Mouse (Mus musculus): ENCODE results near the gene Fhl4.
A peak's percentile ranks its signal among the peaks of the same experiment; 100 is the strongest.

DNA sequence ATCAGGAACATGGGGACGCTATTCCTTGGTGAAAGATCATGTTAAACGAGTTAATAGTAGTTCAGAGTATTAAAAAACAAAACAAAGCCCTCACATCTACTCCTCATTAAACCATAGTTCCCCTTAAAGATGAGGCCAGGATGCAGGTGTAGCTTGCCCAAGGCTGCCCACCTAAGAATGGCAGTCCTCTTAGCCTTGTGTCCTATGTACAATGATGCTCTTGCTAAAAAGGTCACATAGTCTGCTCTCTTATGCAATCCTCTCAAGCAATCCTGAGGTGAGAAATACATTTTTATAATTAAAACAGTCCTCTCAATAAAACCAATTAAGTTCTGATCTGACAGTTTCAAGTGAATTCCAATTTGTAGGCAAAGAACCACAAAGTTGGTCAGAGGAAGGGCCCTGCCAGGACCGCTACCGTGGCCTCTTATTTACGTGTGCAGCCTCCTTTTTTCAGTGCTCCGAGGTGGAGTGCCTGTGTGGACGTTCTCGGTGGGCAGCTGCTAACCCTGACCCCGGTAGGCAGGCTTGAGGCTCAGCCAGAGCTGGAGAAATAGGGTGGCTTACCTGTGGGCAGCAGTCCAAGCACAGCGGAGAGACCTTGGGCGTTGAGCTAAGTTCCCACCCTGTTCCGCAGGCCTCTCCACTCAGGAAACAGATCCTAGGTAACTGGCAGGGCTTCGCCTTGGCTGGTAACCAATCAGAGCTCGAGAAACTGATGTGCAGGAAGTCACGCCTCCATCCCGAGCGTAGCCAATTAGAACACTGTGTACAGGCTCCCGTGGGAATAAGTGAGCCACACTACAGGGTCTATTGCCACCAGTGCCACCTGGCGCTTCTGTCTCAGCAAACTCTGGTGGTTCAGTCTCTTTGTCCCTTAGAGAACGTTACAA, 25.3 kb upstream of the Fhl4 start, which contains the start of gene Mterf2:
- TF ChIP-seq MAFK (IDR thresholded peaks at IDR 0.05; ENCODE audit: insufficient read depth, low read depth, low read length) = no peak
- 0 out of 2 replicates have a peak, but pooled peaks have one; percentile 34 for TF ChIP-seq HCFC1 (IDR thresholded peaks at IDR 0.05; ENCODE audit: borderline replicate concordance, insufficient read depth, low read length)
- peak; percentile 89 for TF ChIP-seq CHD2 (IDR thresholded peaks at IDR 0.05; ENCODE audit: low read depth, low read length)
- TF ChIP-seq ZNF384 (IDR thresholded peaks at IDR 0.05; ENCODE audit: low read depth, low read length) = no peak

All from ES-E14 (cell line).